Mouse (Mus musculus) hindbrain, embryonic 14.5 days (tissue): ENCODE measurements at regions not wholly inside any gene's neighbourhood (a gene's known extent, or its start where the extent isn't known, plus 50 kb on each side); places are given as distances from the start of the nearest gene placed in this dataset.

Experiments
- ATAC-seq: fragments of 200-750 bp; cut with Nextera tagmentation; 2 replicates; pipeline ENCODE4 v1.8.0; 2017; ENCODE audit warnings: moderate number of reproducible peaks, mild to moderate bottlenecking, moderate TSS enrichment, moderate library complexity; ENCODE audit not compliant: low FRiP score
- DNase-seq: peaks from one replicate; pipeline ENCODE4 v3.0.0-alpha.2; 2015; ENCODE audit warnings: low spot score
- H3K27ac ChIP-seq: fragments of 300-500 bp; sonication (generic); 2 replicates; pipeline ENCODE4 v1.5.1; 2014; ENCODE audit warnings: mild to moderate bottlenecking, moderate library complexity
- H3K27me3 ChIP-seq: fragments of 300-500 bp; sonication (generic); 2 replicates; pipeline ENCODE4 v1.6.1; 2014; ENCODE audit warnings: mild to moderate bottlenecking, low read length, mixed read lengths; ENCODE audit not compliant: control insufficient read depth, insufficient read depth
- H3K36me3 ChIP-seq: fragments of 300-500 bp; sonication (generic); replicated peaks from 2 replicates; pipeline ENCODE4 v1.6.1; 2014; ENCODE audit not compliant: control insufficient read depth, insufficient read depth
- H3K4me1 ChIP-seq: fragments of 300-500 bp; sonication (generic); replicated peaks from 2 replicates; pipeline ENCODE4 v1.6.1; 2014; ENCODE audit warnings: antibody characterized with exemption, low read length, mixed read lengths; ENCODE audit not compliant: control insufficient read depth, insufficient read depth
- H3K4me2 ChIP-seq: fragments of 300-500 bp; sonication (generic); replicated peaks from 2 replicates; pipeline ENCODE4 v1.6.1; 2014; ENCODE audit warnings: mild to moderate bottlenecking, moderate library complexity
- H3K4me3 ChIP-seq: fragments of 300-500 bp; sonication (generic); replicated peaks from 2 replicates; pipeline ENCODE4 v1.5.1; 2014; ENCODE audit warnings: mild to moderate bottlenecking, low read length
- H3K9ac ChIP-seq: fragments of 300-500 bp; sonication (generic); 2 replicates; pipeline ENCODE4 v1.6.1; 2014
- H3K9me3 ChIP-seq: fragments of 300-500 bp; sonication (generic); 2 replicates; pipeline ENCODE4 v1.6.1; 2016; ENCODE audit warnings: low read length; ENCODE audit not compliant: control insufficient read depth
- WGBS: fragments of 180-500 bp; shearing (Covaris S2); extraction: QIAGEN DNeasy Blood & Tissue Kit; methylation state at CpG from one replicate; pipeline ENCODE4 v1.1.7; 2014; 5-methylcytosine and 5-hydroxymethylcytosine counted together

DNA sequence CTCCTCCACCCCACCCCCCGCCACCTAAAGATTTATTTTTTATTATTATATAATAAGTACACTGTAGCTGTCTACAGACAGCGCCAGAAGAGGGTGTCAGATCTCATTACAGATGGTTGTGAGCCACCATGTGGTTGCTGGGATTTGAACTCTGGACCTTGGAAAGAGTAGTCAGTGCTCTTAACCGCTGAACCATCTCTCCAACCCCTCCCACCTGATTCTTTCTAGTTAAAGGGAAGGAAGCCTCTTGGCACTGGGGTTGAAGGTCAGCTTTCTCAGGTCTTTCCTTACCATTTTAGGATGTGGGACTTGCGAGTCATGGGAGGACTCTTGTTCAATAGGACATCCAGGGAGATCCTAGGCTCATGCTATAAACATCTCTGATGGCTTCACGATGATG lies 54.7 kb downstream of the Hes1 start:
- DNase-seq: no peak
- no peak overlapping the region for H3K27ac ChIP-seq
- H3K4me2 ChIP-seq: no peak overlapping the region
- H3K27me3 ChIP-seq: peaks cover 78% of the 10 kb centered on the region
- ATAC-seq: no peak
- WGBS: 84% methylated on average over 5 of the region's 5 CpGs
- no peaks in the 10 kb centered on the region for H3K36me3 ChIP-seq
- no peaks in the 10 kb centered on the region for H3K9me3 ChIP-seq
- H3K4me1 ChIP-seq: peaks cover 8% of the 10 kb centered on the region; the same call in 1 of the 2 replicates
- no peak overlapping the region for H3K9ac ChIP-seq
- no peak overlapping the region for H3K4me3 ChIP-seq

DNA sequence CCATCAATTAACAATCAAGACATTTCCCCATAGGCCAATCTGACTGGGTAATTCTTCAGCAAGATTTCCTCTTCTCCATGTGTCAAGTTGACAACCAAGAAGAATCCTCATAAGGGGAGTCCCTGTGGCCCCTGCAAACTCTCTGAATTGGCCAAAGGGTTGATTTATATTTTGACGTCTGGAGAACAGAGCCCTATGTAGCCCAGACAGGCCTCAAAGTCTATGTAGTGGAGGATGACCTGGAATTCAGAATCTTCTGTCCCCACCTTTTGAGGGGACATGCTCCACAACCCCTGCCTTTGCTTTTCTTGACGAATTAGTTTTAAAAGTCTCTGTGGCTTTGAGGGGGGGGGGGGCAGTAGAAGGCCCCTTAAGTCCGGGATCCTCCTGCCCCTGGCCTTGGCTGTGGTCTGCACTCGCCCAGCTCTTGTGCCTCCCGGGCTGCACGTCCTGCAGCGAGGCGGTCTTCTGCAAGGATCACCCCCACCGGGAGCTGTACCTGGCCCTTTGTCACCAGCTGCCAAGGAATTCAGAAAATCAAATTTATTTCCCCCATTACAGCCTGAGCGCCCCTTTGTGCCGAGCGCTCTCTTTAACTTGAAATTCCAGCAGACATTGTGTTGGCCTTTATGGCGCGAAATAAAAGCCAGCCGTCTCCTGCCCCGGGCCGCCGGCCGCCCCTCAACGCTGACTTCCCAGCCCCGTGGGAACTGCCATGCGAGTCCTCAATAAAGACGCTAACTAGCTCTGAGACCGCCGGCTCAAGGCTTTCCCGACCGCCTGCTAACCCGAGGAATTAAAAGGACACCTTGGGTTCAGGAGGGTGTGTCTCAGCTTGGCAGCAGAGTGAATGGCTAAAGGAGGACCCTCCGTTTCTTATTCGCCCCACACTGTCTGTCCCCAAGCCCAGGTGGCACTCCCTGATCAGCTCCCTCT lies 56.4 kb downstream of the Hes1 start:
- 0 out of 2 replicates have a peak overlapping the region, but pooled peaks have one; percentile 7 for H3K4me3 ChIP-seq
- ATAC-seq: peak; percentile 37; the same call in 1 of the 2 replicates
- no peaks in the 10 kb centered on the region for H3K9me3 ChIP-seq
- H3K36me3 ChIP-seq: no peaks in the 10 kb centered on the region
- H3K9ac ChIP-seq: no peak overlapping the region
- H3K27me3 ChIP-seq: peaks cover 81% of the 10 kb centered on the region
- H3K4me1 ChIP-seq: peaks cover 8% of the 10 kb centered on the region; the same call in 1 of the 2 replicates
- DNase-seq: no peak
- H3K4me2 ChIP-seq: peak overlapping the region; percentile 44
- 3% methylated on average over 30 of the region's 30 CpGs for whole genome bisulfite sequencing
- H3K27ac ChIP-seq: no peak overlapping the region

DNA sequence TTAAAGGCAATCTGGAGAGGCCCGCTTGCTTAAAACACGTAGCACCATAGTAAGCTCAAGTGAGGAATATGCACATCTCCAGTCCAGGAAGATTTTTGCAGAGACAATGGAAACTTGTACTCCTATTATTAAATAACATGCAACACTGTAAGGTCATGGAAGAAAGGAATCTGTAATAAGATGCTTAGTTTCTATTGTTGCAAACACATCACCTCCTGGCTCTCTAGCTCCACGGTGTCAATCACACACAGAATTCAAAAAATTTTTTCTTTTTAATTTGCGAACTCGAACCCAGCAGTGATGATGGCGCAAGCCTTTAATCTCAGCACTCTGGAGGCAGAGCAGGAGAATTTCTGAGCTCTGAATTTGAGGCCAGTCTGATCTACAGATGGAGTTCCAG lies 57.4 kb downstream of the Hes1 start:
- WGBS: 40% methylated on average over 6 of the region's 6 CpGs
- Histone ChIP-seq H3K9me3 (no peaks in the 10 kb centered on the region), H3K27ac (no peak overlapping the region), H3K4me1 (peaks cover 8% of the 10 kb centered on the region; the same call in 1 of the 2 replicates), H3K4me2 (no peak overlapping the region), H3K36me3 (no peaks in the 10 kb centered on the region), H3K4me3 (no peak overlapping the region), H3K27me3 (peaks cover 81% of the 10 kb centered on the region), H3K9ac (no peak overlapping the region)
- DNase-seq: no peak
- ATAC-seq: no peak

DNA sequence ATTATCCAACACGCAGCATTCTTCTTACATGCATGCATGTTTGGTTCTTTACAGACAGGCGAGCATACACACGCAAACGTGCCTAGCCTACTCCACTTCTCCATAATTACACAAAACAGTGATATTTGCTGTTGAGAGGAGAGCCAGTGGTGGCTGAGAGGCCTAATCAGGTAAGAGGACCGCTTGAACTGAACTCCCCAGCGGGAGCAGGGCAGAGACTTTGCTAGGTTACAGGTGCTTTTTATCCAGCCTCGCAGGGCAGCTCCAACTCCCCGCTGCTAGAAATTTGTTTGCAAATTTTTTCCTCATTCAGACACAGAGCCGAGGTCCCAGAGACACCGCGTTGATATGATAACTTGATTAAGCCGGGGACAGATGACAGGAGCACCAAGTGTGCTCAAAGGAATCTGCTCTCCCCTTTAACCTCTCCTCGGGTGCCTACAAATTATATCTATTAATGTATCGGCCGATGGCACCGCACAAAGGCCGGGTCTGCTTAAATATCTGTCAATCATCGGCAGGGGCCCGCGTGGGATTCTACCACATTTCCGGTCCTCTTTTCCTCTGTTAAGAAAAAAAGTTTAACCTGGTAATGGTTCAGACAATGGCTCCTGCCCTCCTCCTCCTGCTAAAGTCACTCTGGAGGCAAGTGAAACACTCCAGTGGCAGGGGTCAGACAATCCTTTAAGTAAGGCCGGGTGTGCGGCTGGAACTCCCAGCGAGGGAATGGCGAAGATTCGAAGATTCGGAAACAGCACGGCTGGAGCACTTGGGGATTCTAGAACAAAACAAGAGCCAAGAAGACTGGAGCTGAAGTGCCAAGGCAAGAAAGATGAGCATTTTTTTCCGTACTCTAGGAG lies 58.3 kb downstream of the Hes1 start:
- no peaks in the 10 kb centered on the region for H3K36me3 ChIP-seq
- H3K4me2 ChIP-seq: no peak overlapping the region
- H3K27me3 ChIP-seq: peaks cover 84% of the 10 kb centered on the region
- ATAC-seq: no peak
- H3K9ac ChIP-seq: no peak overlapping the region
- H3K4me1 ChIP-seq: peaks cover 8% of the 10 kb centered on the region; the same call in 1 of the 2 replicates
- H3K27ac ChIP-seq: no peak overlapping the region
- H3K9me3 ChIP-seq: no peaks in the 10 kb centered on the region
- WGBS: 8% methylated on average over 29 of the region's 29 CpGs
- no peak overlapping the region for H3K4me3 ChIP-seq
- no peak for DNase-seq

DNA sequence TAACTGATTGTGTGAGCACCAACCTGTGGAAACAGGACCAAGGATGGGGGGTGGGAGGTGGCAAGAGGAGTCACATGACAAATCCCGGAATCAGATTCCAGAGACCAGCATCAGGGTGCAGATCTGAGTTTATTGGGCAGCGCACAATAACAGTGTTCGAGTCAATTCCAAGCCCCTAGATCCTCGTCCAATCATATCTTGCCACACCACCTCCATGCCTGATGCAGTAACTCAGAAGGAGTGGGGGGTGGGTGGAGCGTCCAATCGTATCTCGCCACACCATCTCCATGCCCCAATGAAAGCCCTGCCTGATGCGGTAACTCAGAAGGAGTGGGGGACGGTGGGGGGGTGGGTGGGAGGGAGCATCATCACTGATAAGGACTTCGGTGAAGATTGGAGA lies 62.8 kb downstream of the Hes1 start:
- Histone ChIP-seq H3K4me3 (no peak overlapping the region), H3K4me1 (peaks cover 10% of the 10 kb centered on the region; the same call in 1 of the 2 replicates), H3K36me3 (no peaks in the 10 kb centered on the region), H3K4me2 (no peak overlapping the region), H3K9ac (no peak overlapping the region), H3K9me3 (no peaks in the 10 kb centered on the region; the same call in 1 of the 2 replicates), H3K27me3 (peaks cover 93% of the 10 kb centered on the region), H3K27ac (no peak overlapping the region)
- ATAC-seq (no peak), DNase-seq (no peak)
- 93% methylated on average over 10 of the region's 10 CpGs for WGBS

DNA sequence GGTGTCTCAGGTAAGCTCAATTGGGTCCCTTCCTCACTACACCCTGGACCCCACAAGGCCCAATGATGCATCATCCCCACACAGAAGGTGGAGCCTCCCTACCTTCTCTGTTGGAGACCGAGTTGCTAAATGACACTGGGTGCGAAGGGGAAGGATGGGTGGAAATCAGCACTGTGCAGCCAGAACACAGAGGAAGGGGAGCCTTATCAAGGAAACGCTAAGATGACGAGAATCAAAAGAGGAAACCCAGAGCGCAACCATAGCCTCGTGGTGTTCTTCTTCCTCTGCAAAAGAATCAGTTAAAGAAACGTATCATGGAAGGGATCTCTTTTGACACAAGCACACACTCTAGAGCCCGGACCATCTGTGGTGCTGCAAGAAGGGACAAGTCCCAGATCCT lies 64.6 kb downstream of the Hes1 start:
- Histone ChIP-seq H3K4me2 (no peak overlapping the region), H3K4me3 (no peak overlapping the region), H3K9me3 (no peaks in the 10 kb centered on the region; the same call in 1 of the 2 replicates), H3K27me3 (peaks cover 93% of the 10 kb centered on the region), H3K4me1 (peaks cover 10% of the 10 kb centered on the region; the same call in 1 of the 2 replicates), H3K27ac (no peak overlapping the region), H3K9ac (no peak overlapping the region), H3K36me3 (no peaks in the 10 kb centered on the region)
- no peak for ATAC-seq
- 63% methylated on average over 8 of the region's 8 CpGs for WGBS
- no peak for DNase-seq

DNA sequence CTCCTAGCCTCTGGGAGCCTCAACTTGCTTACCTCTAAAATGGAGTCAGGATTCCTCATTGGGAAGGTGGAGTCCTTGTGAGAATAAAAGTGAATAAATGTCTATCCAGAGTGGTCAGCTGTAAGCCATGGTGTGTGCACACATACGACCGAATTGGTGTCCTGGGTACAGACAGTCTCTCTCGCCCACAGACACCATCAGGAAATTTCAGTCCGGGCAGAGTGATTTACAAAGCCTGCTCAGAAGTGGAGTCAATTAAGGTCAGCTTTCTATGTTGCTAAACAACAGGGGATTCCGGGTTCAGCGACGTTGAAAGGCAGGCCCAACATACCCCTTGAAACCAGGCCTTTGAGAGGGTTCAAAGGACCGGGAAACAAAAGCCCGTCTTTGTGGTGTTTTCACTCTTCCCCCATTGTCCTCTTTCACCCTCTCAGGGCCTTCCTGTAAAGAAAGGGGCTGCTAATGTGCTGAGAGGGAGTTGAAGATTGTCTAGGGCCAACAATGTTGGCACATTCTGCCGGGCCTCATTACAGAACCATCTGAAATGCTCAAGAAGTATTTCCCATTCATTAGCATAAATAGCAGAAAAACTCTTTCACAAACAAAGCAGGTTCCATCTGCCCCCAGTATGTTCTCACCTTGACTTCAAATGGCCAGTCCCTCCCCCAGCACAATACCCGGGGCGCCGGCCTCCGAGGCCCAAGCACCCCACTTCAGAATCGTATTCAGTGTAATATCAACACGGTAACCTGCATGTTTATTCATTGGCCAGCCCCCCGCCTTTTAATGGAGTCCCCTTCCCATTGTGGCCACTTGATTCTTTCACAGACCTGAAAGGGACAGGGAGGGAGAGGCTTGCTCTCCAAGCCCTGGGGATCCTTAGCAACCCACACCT lies 65.3 kb downstream of the Hes1 start:
- Histone ChIP-seq H3K9me3 (no peaks in the 10 kb centered on the region; the same call in 1 of the 2 replicates), H3K4me2 (no peak overlapping the region), H3K4me1 (peaks cover 10% of the 10 kb centered on the region; the same call in 1 of the 2 replicates), H3K36me3 (no peaks in the 10 kb centered on the region), H3K9ac (no peak overlapping the region), H3K4me3 (no peak overlapping the region), H3K27ac (no peak overlapping the region), H3K27me3 (peaks cover 93% of the 10 kb centered on the region)
- DNase-seq: no peak
- ATAC-seq: peak; percentile 48; the same call in 1 of the 2 replicates
- WGBS: 10% methylated on average over 17 of the region's 17 CpGs

DNA sequence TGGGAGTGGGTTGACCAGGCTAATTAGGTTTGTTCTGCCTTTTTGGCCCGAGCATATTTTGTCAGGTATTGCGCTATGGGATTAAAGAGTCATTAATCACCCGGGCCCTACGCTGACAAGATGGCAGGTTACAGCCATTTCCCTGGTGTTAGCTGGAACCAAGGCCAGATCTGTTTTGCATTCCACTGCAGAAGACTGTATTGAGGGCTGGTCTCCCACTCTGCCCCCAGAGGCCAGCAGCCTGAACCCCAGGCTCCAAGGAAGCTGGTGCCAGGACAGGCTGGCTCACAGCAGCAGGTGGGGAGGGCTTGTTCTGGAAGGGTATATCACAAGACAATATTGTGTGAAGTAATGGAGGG lies 65.9 kb downstream of the Hes1 start:
- DNase-seq (peak; percentile 27), ATAC-seq (peak; percentile 51; the same call in 1 of the 2 replicates)
- 17% methylated on average over 4 of the region's 4 CpGs for WGBS
- no peaks in the 10 kb centered on the region; the same call in 1 of the 2 replicates for H3K9me3 ChIP-seq
- H3K9ac ChIP-seq: no peak overlapping the region
- no peak overlapping the region for H3K27ac ChIP-seq
- no peaks in the 10 kb centered on the region for H3K36me3 ChIP-seq
- H3K27me3 ChIP-seq: peaks cover 93% of the 10 kb centered on the region
- no peak overlapping the region for H3K4me2 ChIP-seq
- H3K4me1 ChIP-seq: peaks cover 10% of the 10 kb centered on the region; the same call in 1 of the 2 replicates
- no peak overlapping the region for H3K4me3 ChIP-seq
